24 mouse cellular contexts compared by ENCODE assay signal in the genomic region with DNA sequence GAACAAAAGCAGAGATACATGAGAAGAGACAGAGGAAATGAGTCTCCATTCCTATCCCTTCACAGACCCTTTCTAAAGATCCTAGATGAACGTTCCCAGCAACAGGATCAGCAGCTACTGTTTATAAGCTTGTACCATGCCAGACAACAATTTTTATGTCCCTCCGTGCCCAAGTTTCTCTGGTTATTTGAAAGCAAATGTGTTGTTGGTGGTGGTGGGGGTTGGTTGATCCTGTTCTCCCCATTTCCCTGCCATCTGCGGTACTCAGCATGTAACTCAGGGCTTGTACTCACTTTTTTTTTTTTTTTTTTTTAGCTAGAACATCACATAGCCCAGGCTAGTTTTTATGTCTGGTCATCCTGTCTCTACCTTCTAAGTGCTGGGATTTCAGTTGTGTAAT. TPM values are rescaled to one million over a fixed set of nuclear protein-coding genes. Genes with fewer than 3 reads are reported as not detected.
A peak's percentile ranks its signal among the peaks of the same experiment; 100 is the strongest.
DNase-seq lines count a peak whose midpoint lies in the region; ATAC-seq lines count a peak whose summit lies in the region.
"Had no signal": no experiment of that assay in that cellular context is flagged by ENCODE, and none has a peak within 500 bp of the region (broad histone marks: within the 10 kb centered on the region; RNA-seq: fewer than 3 reads in every experiment).

No protein-coding gene starts in this region.

- peak; percentile 28 for DNase-seq in heart, adult 11 months
- DNase-seq in heart, postnatal 14 days = no peak
- peak; percentile 75 for DNase-seq in midbrain, embryonic 11.5 days (ENCODE audit: low spot score, missing footprints)
- DNase-seq in midbrain, embryonic 14.5 days = no peak
- peak; percentile 49 for DNase-seq in brain, adult 2 months (ENCODE audit: low read depth, low spot score)
- DNase-seq in kidney, postnatal 25 days = no peak
- DNase-seq: adrenal gland, adult 2 months; adrenal gland, adult 8-10 months; adrenal gland, postnatal 10 days; adrenal gland, postnatal 14 days; adrenal gland, postnatal 25 days; adrenal gland, postnatal 36 days; B cell, adult 2 months; cerebellum, adult 11 months; cerebellum, adult 11-12 months had no signal

- ATAC-seq in midbrain, embryonic 11.5 days (ENCODE audit: low FRiP score) = no peak
- no peak for ATAC-seq in midbrain, embryonic 14.5 days (ENCODE audit: low FRiP score, low TSS enrichment)
- ATAC-seq: activated CD4-positive, CD25-positive, alpha-beta regulatory T cell, adult 4 months; CD4-positive, CD25-positive, alpha-beta regulatory T cell, adult 4 months; Patski had no signal

- no peak overlapping the region for H3K27ac ChIP-seq in midbrain, embryonic 11.5 days (ENCODE audit: low read depth, low read length)
- no peak overlapping the region for H3K27ac ChIP-seq in midbrain, embryonic 14.5 days (replicated peaks; ENCODE audit: low read depth, low read length)

- no peaks in the 10 kb centered on the region for H3K4me1 ChIP-seq in midbrain, embryonic 11.5 days (ENCODE audit: control insufficient read depth, insufficient read depth, low read length)
- H3K4me1 ChIP-seq in midbrain, embryonic 14.5 days (ENCODE audit: control insufficient read depth, insufficient read depth, low read length) = no peaks in the 10 kb centered on the region

- H3K9me3 ChIP-seq in midbrain, embryonic 11.5 days (ENCODE audit: control insufficient read depth, low read length) = no peaks in the 10 kb centered on the region
- no peaks in the 10 kb centered on the region for H3K9me3 ChIP-seq in midbrain, embryonic 14.5 days (ENCODE audit: control insufficient read depth, low read length)
- H3K9me3 ChIP-seq: G1E had no signal

- 93% methylated on average over 3 of the region's 3 CpGs for WGBS in midbrain, embryonic 11.5 days
- 92% methylated on average over 3 of the region's 3 CpGs for WGBS in midbrain, embryonic 14.5 days

- H3K4me3 ChIP-seq in midbrain, embryonic 11.5 days (ENCODE audit: low read depth, low read length) = no peak overlapping the region
- no peak overlapping the region for H3K4me3 ChIP-seq in midbrain, embryonic 14.5 days (replicated peaks; ENCODE audit: low read depth, low read length)

- intact Hi-C loops in heart, postnatal 14 days (cut with DNase I) = no loop called here

- no peak overlapping the region for H3K4me2 ChIP-seq in midbrain, embryonic 11.5 days
- H3K4me2 ChIP-seq in midbrain, embryonic 14.5 days (ENCODE audit: low read length) = no peak overlapping the region

- H3K27me3 ChIP-seq in midbrain, embryonic 11.5 days (ENCODE audit: control insufficient read depth, insufficient read depth, low read length) = no peaks in the 10 kb centered on the region
- no peaks in the 10 kb centered on the region for H3K27me3 ChIP-seq in midbrain, embryonic 14.5 days (ENCODE audit: control insufficient read depth, insufficient read depth, low read length)
- H3K27me3 ChIP-seq: CH12.LX, Patski had no signal

- H3K36me3 ChIP-seq in midbrain, embryonic 11.5 days (ENCODE audit: control insufficient read depth, insufficient read depth, low read length) = 0 out of 2 replicates have a peak, but pooled peaks cover 2% of the 10 kb centered on the region
- H3K36me3 ChIP-seq in midbrain, embryonic 14.5 days (ENCODE audit: control insufficient read depth, insufficient read depth, low read length) = peaks cover 16% of the 10 kb centered on the region; the same call in 1 of the 2 replicates

- no peak overlapping the region for H3K9ac ChIP-seq in midbrain, embryonic 11.5 days (ENCODE audit: low read length)
- no peak overlapping the region for H3K9ac ChIP-seq in midbrain, embryonic 14.5 days (replicated peaks; ENCODE audit: low read length)

RNA-seq across cellular contexts. Expression of a gene that starts 27.9 kb away (rescaled TPM):
- not detected for total RNA-seq in heart, postnatal 14 days (2021)
- 0.26 and 0.37 TPM in 2 replicates for polyA plus RNA-seq in midbrain, embryonic 11.5 days (2014; fragmentation: Nextera tagmentation; extraction: Ambion mirVana)
- 0.34 and 0.65 TPM in 2 replicates for polyA plus RNA-seq in midbrain, embryonic 14.5 days (2014; fragmentation: Nextera tagmentation; extraction: Ambion mirVana)
- polyA plus RNA-seq: G1E, Patski had no signal

RNA-seq across cellular contexts. Expression of a gene that starts 33.0 kb away (rescaled TPM):
- total RNA-seq in heart, postnatal 14 days (2021) = 10 to 100 TPM; 15.7 to 16.8 TPM
- polyA plus RNA-seq in midbrain, embryonic 11.5 days (2014; fragmentation: Nextera tagmentation; extraction: Ambion mirVana) = 926 and 968 TPM in 2 replicates
- polyA plus RNA-seq in midbrain, embryonic 14.5 days (2014; fragmentation: Nextera tagmentation; extraction: Ambion mirVana) = 131 and 196 TPM in 2 replicates

RNA-seq across cellular contexts. Expression of a gene that starts 46.4 kb away (rescaled TPM):
- not detected for total RNA-seq in heart, postnatal 14 days (2021)
- 0.25 TPM in 1 of 2 replicates, not detected in the other for polyA plus RNA-seq in midbrain, embryonic 11.5 days (2014; fragmentation: Nextera tagmentation; extraction: Ambion mirVana)
- 0.14 and 0.26 TPM in 2 replicates for polyA plus RNA-seq in midbrain, embryonic 14.5 days (2014; fragmentation: Nextera tagmentation; extraction: Ambion mirVana)
- total RNA-seq: adrenal gland, adult 18-20 months; adrenal gland, adult 2 months; adrenal gland, adult 8-10 months; adrenal gland, postnatal 10 days; adrenal gland, postnatal 14 days; adrenal gland, postnatal 25 days; adrenal gland, postnatal 36 days; adrenal gland, postnatal 4 days had no signal
- polyA plus RNA-seq: adrenal gland, adult 2 months; brain, embryonic 14.5 days; cerebellum, adult 2 months had no signal

Comparison
In these comparisons a context has a peak if more than half of its experiments do, and no peak if none do; other contexts are left out.
1. DNase-seq: peak in heart, adult 11 months (single experiment), midbrain, embryonic 11.5 days (single experiment) and brain, adult 2 months (single experiment); none in heart, postnatal 14 days (0 of 2), midbrain, embryonic 14.5 days (single experiment) and kidney, postnatal 25 days (0 of 2).